Mouse (Mus musculus) MEL (cell line): ENCODE results near the gene Dusp10. TPM values are rescaled to one million over a fixed set of nuclear protein-coding genes. Genes with fewer than 3 reads are reported as not detected.

Source experiments
- DNase-seq: peaks from one replicate; pipeline ENCODE4 v3.0.0; 2011; ENCODE audit warnings: low read depth, low spot score
- H3K27ac ChIP-seq: 2 replicates; pipeline ENCODE4 v1.5.1; 2012; ENCODE audit warnings: low read depth, mild to moderate bottlenecking, control low read depth, low read length, moderate library complexity; ENCODE audit not compliant: control insufficient read depth
- H3K27me3 ChIP-seq, 2 experiments: fragments of 150-350 bp in 1 of 2; sonication (generic) in 1 of 2; 2 replicates each; pipeline ENCODE4 v1.6.1; 2012; ENCODE audit warnings: low read length in 2 of 2, mild to moderate bottlenecking in 2 of 2, improper control_type of control experiment in 1 of 2, moderate library complexity in 1 of 2; ENCODE audit not compliant: insufficient read depth in 2 of 2, control insufficient read depth in 1 of 2
- H3K36me3 ChIP-seq, 2 experiments: 2 replicates each; pipeline ENCODE4 v1.6.1; 2012 to 2014; ENCODE audit warnings: low read length in 2 of 2, improper control_type of control experiment in 1 of 2, inconsistent platforms in 1 of 2, mild to moderate bottlenecking in 1 of 2; ENCODE audit not compliant: insufficient read depth in 2 of 2, control insufficient read depth in 1 of 2
- H3K4me1 ChIP-seq, 2 experiments: fragments of 150-350 bp in 1 of 2; sonication (generic) in 1 of 2; 2 replicates each; pipeline ENCODE4 v1.6.1; 2012; ENCODE audit warnings: low read length in 2 of 2, improper control_type of control experiment in 1 of 2, mild to moderate bottlenecking in 1 of 2; ENCODE audit not compliant: insufficient read depth in 2 of 2, control insufficient read depth in 1 of 2
- H3K4me3 ChIP-seq, 2 experiments: fragments of 150-350 bp in 1 of 2; sonication (generic) in 1 of 2; 2 replicates each; pipeline ENCODE4 v1.5.1; 2012; ENCODE audit warnings: low read depth in 2 of 2, low read length in 2 of 2, mild to moderate bottlenecking in 2 of 2, moderate library complexity in 2 of 2, control low read depth in 1 of 2, improper control_type of control experiment in 1 of 2; ENCODE audit not compliant: control insufficient read depth in 1 of 2, insufficient read depth in 1 of 2
- H3K79me2 ChIP-seq: 2 replicates; pipeline ENCODE4 v1.6.1; 2012; ENCODE audit warnings: mild to moderate bottlenecking, low read length, moderate library complexity; ENCODE audit not compliant: control insufficient read depth, poor library complexity, insufficient read depth
- H3K9ac ChIP-seq: 2 replicates; pipeline ENCODE4 v1.6.1; 2012; ENCODE audit warnings: low read depth, mild to moderate bottlenecking, control low read depth, low read length, moderate library complexity; ENCODE audit not compliant: control insufficient read depth, poor library complexity, severe bottlenecking
- H3K9me3 ChIP-seq: fragments of 150-350 bp; sonication (generic); replicated peaks from 2 replicates; pipeline ENCODE4 v1.6.1; 2012; ENCODE audit warnings: mild to moderate bottlenecking, low read length, improper control_type of control experiment, moderate library complexity; ENCODE audit not compliant: insufficient read depth
- CHD1 ChIP-seq: IDR thresholded peaks from 2 replicates; pipeline ENCODE4 v1.6.1; 2012; ENCODE audit warnings: low read depth, mild to moderate bottlenecking, inconsistent platforms, low read length, improper control_type of control experiment
- CTCF ChIP-seq, 3 experiments: IDR thresholded peaks in 2 of 3; conservative IDR thresholded peaks in 1 of 3; 2 replicates each; pipeline ENCODE4 v1.5.1; 2011 to 2012; ENCODE audit warnings: low read length in 3 of 3, low read depth in 2 of 3, mild to moderate bottlenecking in 2 of 3, improper control_type of control experiment in 1 of 3, inconsistent platforms in 1 of 3, mixed read lengths in 1 of 3, moderate library complexity in 1 of 3; ENCODE audit not compliant: control insufficient read depth in 1 of 3, insufficient read depth in 1 of 3, poor library complexity in 1 of 3, severe bottlenecking in 1 of 3
- EP300 ChIP-seq, 2 experiments: IDR thresholded peaks; 2 replicates each; pipeline ENCODE4 v1.6.1; 2011; ENCODE audit warnings: improper control_type of control experiment in 2 of 2, low read length in 2 of 2, low read depth in 1 of 2, mild to moderate bottlenecking in 1 of 2
- GABPA ChIP-seq: IDR thresholded peaks from 2 replicates; pipeline ENCODE4 v1.6.1; 2012; ENCODE audit warnings: low read depth, mild to moderate bottlenecking, inconsistent platforms, low read length, improper control_type of control experiment, moderate library complexity
- GATA1 ChIP-seq: IDR thresholded peaks from 2 replicates; pipeline ENCODE4 v1.6.1; 2011; ENCODE audit warnings: low read depth, low read length, improper control_type of control experiment
- JUND ChIP-seq: IDR thresholded peaks from 2 replicates; pipeline ENCODE4 v1.6.1; 2011; ENCODE audit warnings: low read depth, mild to moderate bottlenecking, improper control_type of control experiment, low read length
- KAT2A ChIP-seq: conservative IDR thresholded peaks from 2 replicates; pipeline ENCODE4 v1.6.1; 2012; ENCODE audit warnings: low read depth, low read length, improper control_type of control experiment, inconsistent platforms
- MAFK ChIP-seq: IDR thresholded peaks from 2 replicates; pipeline ENCODE4 v1.6.1; 2011; ENCODE audit warnings: low read depth, mild to moderate bottlenecking, low read length, improper control_type of control experiment, borderline replicate concordance
- MAX ChIP-seq: IDR thresholded peaks from 2 replicates; pipeline ENCODE4 v1.6.1; 2011; ENCODE audit warnings: low read length, improper control_type of control experiment
- MYB ChIP-seq: IDR thresholded peaks from 2 replicates; pipeline ENCODE4 v1.6.1; 2011; ENCODE audit warnings: mild to moderate bottlenecking, low read depth, low read length, improper control_type of control experiment
- NRF1 ChIP-seq: IDR thresholded peaks from 2 replicates; pipeline ENCODE4 v1.6.1; 2014; ENCODE audit warnings: low read depth, mild to moderate bottlenecking, inconsistent platforms, low read length, improper control_type of control experiment, moderate library complexity; ENCODE audit not compliant: poor library complexity, insufficient read depth, severe bottlenecking
- POLR2AphosphoS2 ChIP-seq: IDR thresholded peaks from 2 replicates; pipeline ENCODE4 v1.6.1; 2011; ENCODE audit warnings: low read length, improper control_type of control experiment
- POLR2AphosphoS5 ChIP-seq: IDR thresholded peaks from 2 replicates; pipeline ENCODE4 v1.6.1; 2012; ENCODE audit warnings: low read depth, borderline replicate concordance, mild to moderate bottlenecking, inconsistent platforms, low read length, moderate library complexity, mixed read lengths
- RAD21 ChIP-seq: IDR thresholded peaks from 2 replicates; pipeline ENCODE4 v1.6.1; 2011; ENCODE audit warnings: mild to moderate bottlenecking, low read depth, low read length, improper control_type of control experiment
- SIN3A ChIP-seq: IDR thresholded peaks from 2 replicates; pipeline ENCODE4 v1.6.1; 2012; ENCODE audit warnings: low read length, improper control_type of control experiment, inconsistent platforms
- SMC3 ChIP-seq: IDR thresholded peaks from 2 replicates; pipeline ENCODE4 v1.6.1; 2011; ENCODE audit warnings: low read depth, low read length, improper control_type of control experiment
- TBP ChIP-seq: IDR thresholded peaks from 2 replicates; pipeline ENCODE4 v1.8.0; 2011; ENCODE audit warnings: low read depth, low read length, improper control_type of control experiment
- TCF12 ChIP-seq: IDR thresholded peaks from 2 replicates; pipeline ENCODE4 v1.6.1; 2014; ENCODE audit warnings: low read depth, mild to moderate bottlenecking, inconsistent platforms, low read length, improper control_type of control experiment, moderate library complexity
- UBTF ChIP-seq: IDR thresholded peaks from 2 replicates; pipeline ENCODE4 v1.6.1; 2012; ENCODE audit warnings: low read depth, mild to moderate bottlenecking, inconsistent platforms, low read length, improper control_type of control experiment, moderate library complexity, borderline replicate concordance; ENCODE audit not compliant: insufficient read depth
- USF2 ChIP-seq, 2 experiments: IDR thresholded peaks; 2 replicates each; pipeline ENCODE4 v1.6.1; 2011 to 2012; ENCODE audit warnings: improper control_type of control experiment in 2 of 2, low read length in 2 of 2, borderline replicate concordance in 1 of 2, inconsistent platforms in 1 of 2, low read depth in 1 of 2, mild to moderate bottlenecking in 1 of 2; ENCODE audit not compliant: insufficient read depth in 1 of 2
- ZC3H11A ChIP-seq: IDR thresholded peaks from 2 replicates; pipeline ENCODE4 v1.6.1; 2012; ENCODE audit warnings: low read depth, mild to moderate bottlenecking, inconsistent platforms, low read length, improper control_type of control experiment
- ZMIZ1 ChIP-seq: IDR thresholded peaks from 2 replicates; pipeline ENCODE4 v1.6.1; 2012; ENCODE audit warnings: low read depth, mild to moderate bottlenecking, inconsistent platforms, low read length, improper control_type of control experiment, moderate library complexity
- ZNF384 ChIP-seq: IDR thresholded peaks from 2 replicates; pipeline ENCODE4 v1.6.1; 2012; ENCODE audit warnings: low read depth, mild to moderate bottlenecking, inconsistent platforms, low read length, improper control_type of control experiment
- polyA plus RNA-seq, 2 experiments: library from polyadenylated mRNA; stranded (reverse) in 1 of 2; unstranded in 1 of 2; fragments of >175 nt in 1 of 2; fragments of >200 nt in 1 of 2; gene quantifications; 2 replicates each; pipeline versions ENCODE4 v1.2.1 to v1.2.4; 2012; ENCODE audit warnings: low replicate concordance in 2 of 2, low read depth in 1 of 2; ENCODE audit not compliant: insufficient read length in 2 of 2, insufficient read depth in 1 of 2, missing spikeins in 1 of 2
- total RNA-seq: library from RNA; depleted of rRNA; stranded (reverse); fragments of 300-350 nt; gene quantifications from 2 replicates; pipeline ENCODE4 v1.2.3, GENCODE M21; 2012

Gene Dusp10
- total and polyA plus RNA-seq, 3 experiments = 1.4 to 2.3 TPM; not detected in 1

DNA sequence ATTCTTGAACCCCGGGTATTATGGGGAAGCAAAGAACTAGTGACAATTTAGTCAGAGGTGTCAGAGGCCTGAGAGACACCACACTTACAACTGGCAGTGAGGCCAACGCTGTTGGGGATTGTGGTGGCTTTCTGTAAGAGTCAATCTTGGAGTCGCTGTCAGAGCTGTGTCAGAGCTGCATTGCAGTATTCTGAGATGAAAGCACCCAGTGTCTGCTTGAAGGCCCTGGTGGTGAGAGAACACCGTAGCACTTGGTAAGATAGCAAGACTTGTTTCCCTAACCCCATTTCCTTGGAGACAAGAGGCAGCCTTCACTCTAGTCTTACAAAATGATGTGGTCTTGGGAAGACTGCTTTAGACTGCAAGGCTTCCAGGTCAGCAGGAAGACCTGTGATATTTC, 39.2 kb downstream of the Dusp10 start:
- H3K79me2 ChIP-seq = no peaks in the 10 kb centered on the region; the same call in 1 of the 2 replicates
- no peak overlapping the region for H3K9ac ChIP-seq
- H3K36me3 ChIP-seq = peaks cover 0 to 6% of the 10 kb centered on the region in 2 experiments; a peak in 2 of 4 replicates
- TF ChIP-seq MYB (no peak), ZMIZ1 (no peak), RAD21 (no peak), TBP (no peak), MAX (no peak), SMC3 (no peak), SIN3A (no peak), TCF12 (no peak), GABPA (no peak), GATA1 (no peak), EP300 (IDR thresholded peaks at IDR 0.05; ENCODE audit: low read depth in 1 of 2, low read length in 2 of 2) (no peak), CHD1 (no peak), CTCF (IDR thresholded peaks at IDR 0.05 in 2 of 3, conservative IDR thresholded peaks at IDR 0.05 in 1 of 3; ENCODE audit: control insufficient read depth in 1 of 3, insufficient read depth in 1 of 3, low read depth in 2 of 3, low read length in 3 of 3, poor library complexity in 1 of 3, severe bottlenecking in 1 of 3) (no peak), USF2 (IDR thresholded peaks at IDR 0.05; ENCODE audit: borderline replicate concordance in 1 of 2, insufficient read depth in 1 of 2, low read depth in 1 of 2, low read length in 2 of 2) (no peak), KAT2A (no peak), NRF1 (no peak), POLR2AphosphoS5 (no peak)
- no peak overlapping the region for H3K27ac ChIP-seq
- H3K4me1 ChIP-seq = peaks cover 0 to 4% of the 10 kb centered on the region in 2 experiments; a peak in 2 of 4 replicates
- H3K27me3 ChIP-seq = no peaks in the 10 kb centered on the region
- no peak overlapping the region for H3K4me3 ChIP-seq
- H3K9me3 ChIP-seq = no peaks in the 10 kb centered on the region
- DNase-seq = no peak

DNA sequence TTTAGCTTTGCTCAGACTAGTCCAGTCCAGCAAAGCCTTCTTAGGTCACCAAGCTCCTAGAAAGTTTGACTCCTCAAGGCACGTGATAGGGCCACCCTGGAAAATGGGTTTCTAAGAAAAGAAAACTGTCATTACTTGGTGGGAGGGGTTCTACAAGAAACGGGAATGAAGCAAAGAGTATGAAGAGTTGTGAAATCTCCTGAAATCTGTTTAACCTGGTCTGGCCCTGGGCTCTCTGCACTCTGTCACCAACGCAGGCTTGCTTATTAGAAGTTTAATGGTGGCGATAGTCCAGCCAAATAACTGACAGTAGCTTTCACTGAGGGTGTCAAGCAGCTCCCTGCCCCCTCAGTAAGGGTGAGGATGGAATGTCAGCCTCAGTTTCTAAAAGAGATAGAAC, 40.0 kb downstream of the Dusp10 start:
- no peak overlapping the region for H3K4me3 ChIP-seq
- H3K79me2 ChIP-seq = no peaks in the 10 kb centered on the region; the same call in 1 of the 2 replicates
- no peak for TF ChIP-seq ZNF384
- TF ChIP-seq UBTF = no peak
- no peak for TF ChIP-seq GABPA
- no peak for TF ChIP-seq MAX
- no peak for TF ChIP-seq ZC3H11A
- TF ChIP-seq POLR2AphosphoS2 = no peak
- TF ChIP-seq JUND = no peak
- no peak for TF ChIP-seq TBP
- TF ChIP-seq KAT2A = no peak
- TF ChIP-seq ZMIZ1 = no peak
- no peak for TF ChIP-seq MAFK
- H3K36me3 ChIP-seq = peaks cover 0 to 4% of the 10 kb centered on the region in 2 experiments; a peak in 2 of 4 replicates
- no peaks in the 10 kb centered on the region for H3K27me3 ChIP-seq
- peaks cover 0 to 4% of the 10 kb centered on the region in 2 experiments; a peak in 2 of 4 replicates for H3K4me1 ChIP-seq
- no peak overlapping the region for H3K27ac ChIP-seq
- H3K9ac ChIP-seq = no peak overlapping the region
- H3K9me3 ChIP-seq = no peaks in the 10 kb centered on the region
- no peak for DNase-seq
